Mouse (Mus musculus): Measurements from ENCODE around the gene Slc12a8.

DNA sequence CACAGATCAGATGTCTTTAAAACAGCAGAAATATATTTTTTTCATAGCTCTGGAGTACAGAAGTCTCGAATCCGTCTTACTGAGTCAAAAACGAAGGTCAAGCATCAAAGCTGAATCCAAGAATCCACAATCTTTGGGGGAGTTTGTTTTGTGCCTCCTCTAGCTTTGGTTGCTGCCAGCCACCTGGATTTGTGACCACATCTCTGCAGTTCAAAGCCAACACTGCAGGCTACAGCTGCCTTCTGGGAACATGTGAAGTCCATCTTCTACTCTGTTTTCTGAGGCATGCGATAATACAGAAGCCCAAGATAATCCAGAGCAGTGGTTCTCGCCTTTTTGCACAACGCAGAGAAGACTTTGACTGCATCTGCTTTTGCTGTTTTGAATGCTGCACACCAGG, 149.1 kb downstream of the Slc12a8 start:
- TF ChIP-seq CTCF (IDR thresholded peaks at IDR 0.05; ENCODE audit: low read depth) (no peak), EP300 (IDR thresholded peaks at IDR 0.05; ENCODE audit: low read depth) (no peak)

Measured in heart, postnatal 0 days (tissue).